Mouse (Mus musculus) WW6 (cell line): ENCODE measurements around the gene Chrnd.

ENCODE experiments used
- DNase-seq: peaks from one replicate; pipeline ENCODE4 v3.0.0-alpha.2; 2013; ENCODE audit warnings: low read depth, low spot score

Gene Chrnd

DNA sequence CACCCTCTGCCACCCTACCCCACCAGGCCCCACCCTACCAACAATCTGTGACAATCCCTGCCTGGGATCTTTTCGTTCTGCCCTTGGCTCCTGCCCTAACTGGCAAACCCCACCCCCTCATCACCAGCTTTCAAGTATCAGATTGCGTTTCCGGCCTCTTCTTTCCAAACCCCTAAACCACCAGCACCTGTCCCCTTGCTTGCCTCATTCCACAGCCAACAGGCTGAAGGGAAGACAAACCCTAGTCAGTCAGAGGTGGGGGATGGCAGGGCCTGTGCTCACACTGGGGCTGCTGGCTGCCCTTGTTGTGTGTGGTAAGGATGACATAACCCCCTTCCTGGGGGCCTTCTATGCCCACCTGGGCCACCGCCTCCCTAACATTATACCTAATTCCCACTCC lies at the start of gene Chrnd:
Gene Chrnd (plus strand): TSS at position 179 of the 400 bp plus-strand sequence.
- DNase-seq = no peak

GRCm38 (mm10) chr1:87141550-87141949 lies 48.9 kb upstream of the Chrnd start:
- DNase-seq = no peak

GRCm38 (mm10) chr1:87142456-87142855 lies 48.0 kb upstream of the Chrnd start:
- no peak for DNase-seq

DNA sequence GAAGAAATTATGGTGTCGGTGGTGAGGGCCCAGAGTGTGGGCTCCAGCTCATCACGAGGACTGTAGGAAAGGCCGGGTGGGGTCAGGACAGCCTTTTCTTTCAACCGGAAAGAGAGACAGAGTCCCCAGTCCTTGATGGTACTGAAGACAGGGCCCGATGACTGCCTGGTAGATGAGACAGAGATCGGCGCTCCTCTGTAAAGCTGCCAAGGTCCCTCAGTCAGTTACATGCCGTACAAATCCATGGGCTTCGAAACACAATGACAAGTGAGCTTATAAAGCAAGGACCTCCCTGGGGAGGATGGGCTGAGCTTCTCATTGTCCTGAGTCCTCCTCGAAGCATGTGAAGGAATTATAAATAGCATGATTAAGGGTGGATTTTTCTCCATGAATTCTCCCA lies 47.3 kb upstream of the Chrnd start:
- DNase-seq = no peak

DNA sequence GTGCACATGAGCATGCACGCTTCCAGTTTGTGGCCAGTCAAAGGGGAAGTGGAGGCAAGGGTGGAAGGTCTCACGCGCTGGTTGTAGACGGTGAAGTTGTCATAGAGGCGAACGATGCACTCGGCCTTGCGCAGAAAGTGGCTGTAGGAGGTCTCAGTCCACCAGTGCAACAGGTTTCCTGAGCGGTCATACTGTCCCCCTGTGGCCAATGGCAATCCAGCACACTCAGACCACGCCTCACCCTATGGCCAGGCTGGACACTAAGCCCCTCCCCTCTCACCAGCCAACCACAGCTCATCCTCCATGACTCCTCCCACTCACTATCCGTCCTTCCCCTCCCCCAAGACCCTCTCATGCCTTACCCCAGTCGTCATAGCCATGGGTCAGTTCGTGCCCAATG lies 41.0 kb upstream of the Chrnd start:
- no peak for DNase-seq

- no peak for DNase-seq
These were observed 39.1 kb upstream of the Chrnd start for GRCm38 (mm10) chr1:87151286-87151685.

- peak; percentile 36 for DNase-seq
These were observed 36.5 kb upstream of the Chrnd start for GRCm38 (mm10) chr1:87153776-87154500.

- peak; percentile 26 for DNase-seq
These were observed 35.8 kb upstream of the Chrnd start for GRCm38 (mm10) chr1:87154501-87155120.

GRCm38 (mm10) chr1:87155531-87156198 lies 34.7 kb upstream of the Chrnd start:
- peak; percentile 14 for DNase-seq

GRCm38 (mm10) chr1:87156199-87156587 lies 34.2 kb upstream of the Chrnd start, which contains the start of gene Ecel1:
Gene Ecel1 (minus strand): TSS chr1:87156521.
- peak; percentile 16 for DNase-seq

DNA sequence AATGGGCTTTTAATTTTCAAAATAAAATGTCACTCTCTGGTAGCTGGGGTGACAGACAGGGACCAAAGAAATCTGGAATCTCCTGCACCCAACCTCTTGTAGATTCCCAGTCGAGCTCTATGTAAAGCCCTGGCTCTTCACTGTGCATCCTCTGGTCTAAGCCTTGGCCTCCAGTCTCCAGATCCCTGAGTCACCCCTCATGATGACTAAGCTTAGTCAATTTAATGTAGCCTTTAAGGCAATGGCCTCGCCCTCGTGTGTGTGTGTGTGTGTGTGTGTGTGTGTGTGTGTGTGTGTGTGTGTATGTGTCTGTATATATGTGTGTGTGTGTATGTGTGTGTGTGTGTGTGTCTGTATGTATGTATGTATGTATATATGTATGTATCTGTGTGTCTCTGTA lies 31.0 kb upstream of the Chrnd start:
- DNase-seq = no peak

DNA sequence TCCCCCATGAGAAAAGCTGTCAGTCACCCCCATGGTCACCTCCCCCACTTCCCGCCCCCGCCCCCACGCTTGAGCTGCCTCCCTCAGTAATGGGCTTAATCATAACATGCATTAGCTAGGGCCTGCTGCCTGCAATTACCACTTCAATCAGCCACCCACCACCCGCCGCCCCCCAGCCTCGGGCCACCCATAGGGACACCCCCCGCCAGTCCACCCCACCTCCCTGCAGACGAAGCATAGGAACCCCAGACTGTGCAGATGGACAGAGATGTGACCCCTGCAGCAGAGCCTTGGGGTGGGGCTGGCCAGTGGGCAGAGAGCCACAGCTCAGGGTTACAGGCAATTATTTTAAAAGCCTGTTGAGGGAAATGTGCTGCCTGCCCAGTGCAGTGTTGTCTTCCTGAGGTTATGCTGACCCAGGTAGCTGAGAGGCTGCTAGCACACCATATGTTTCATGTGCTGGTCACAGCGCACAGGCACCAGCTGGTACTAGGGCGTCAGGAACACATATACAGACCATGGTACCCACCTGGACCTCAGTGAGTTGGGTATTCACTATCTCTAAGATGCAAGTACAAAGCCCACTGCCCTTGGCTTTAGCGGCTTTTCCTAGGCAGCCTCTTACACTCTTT lies 26.1 kb upstream of the Chrnd start:
- no peak for DNase-seq

GRCm38 (mm10) chr1:87164796-87165184 lies 25.6 kb upstream of the Chrnd start:
- DNase-seq = no peak

- DNase-seq = no peak
These were observed 19.9 kb upstream of the Chrnd start for GRCm38 (mm10) chr1:87170458-87170857.

GRCm38 (mm10) chr1:87171312-87171711 lies 19.1 kb upstream of the Chrnd start:
- DNase-seq = no peak

- DNase-seq = no peak
These were observed 18.1 kb upstream of the Chrnd start for GRCm38 (mm10) chr1:87172316-87172715.

DNA sequence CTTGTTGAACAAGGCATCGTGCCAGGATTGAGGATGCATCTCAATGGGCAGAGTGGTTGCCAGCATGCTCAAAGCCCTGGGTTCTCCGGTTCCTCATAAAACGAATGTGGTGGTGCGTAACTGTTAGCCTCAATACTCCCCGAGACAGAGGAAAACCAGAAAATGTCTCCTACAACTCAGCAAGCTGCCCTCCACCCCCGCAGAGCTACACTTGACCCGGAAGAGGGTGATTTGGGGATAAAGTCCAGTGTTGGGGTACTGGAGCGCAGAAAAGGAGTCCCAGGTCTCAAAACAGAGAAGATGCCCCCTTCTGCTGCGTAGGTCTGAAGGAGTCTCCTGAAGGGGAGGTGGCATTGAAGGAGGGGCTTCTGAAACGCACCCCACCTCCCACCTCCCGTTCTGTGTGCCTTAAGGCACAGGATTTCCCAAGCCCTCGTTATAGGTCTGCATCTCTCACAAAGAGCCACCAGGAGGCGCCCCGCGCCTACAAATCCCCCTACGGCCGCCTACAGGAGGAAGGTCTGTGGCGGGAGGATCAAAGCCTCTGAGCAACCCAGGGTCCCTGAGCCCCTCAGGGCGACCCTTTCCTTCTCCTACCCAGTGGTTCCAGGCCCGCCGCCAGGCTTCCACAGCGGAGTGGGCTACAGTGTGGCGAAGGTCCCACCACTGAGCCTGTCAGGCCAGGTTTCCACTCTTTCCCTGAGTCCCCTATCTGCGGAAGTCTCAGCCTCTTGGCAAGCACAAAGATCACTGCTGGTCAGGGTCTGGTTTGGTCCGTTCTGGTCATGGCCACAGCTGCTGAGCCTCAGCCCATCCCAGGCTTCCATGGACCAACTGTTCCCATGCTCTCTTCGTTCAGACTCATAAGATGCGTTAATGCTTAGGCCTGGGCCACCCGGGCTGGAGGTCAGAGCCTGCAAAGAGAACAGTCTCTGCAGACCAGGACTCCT lies 16.1 kb upstream of the Chrnd start:
- no peak for DNase-seq

DNA sequence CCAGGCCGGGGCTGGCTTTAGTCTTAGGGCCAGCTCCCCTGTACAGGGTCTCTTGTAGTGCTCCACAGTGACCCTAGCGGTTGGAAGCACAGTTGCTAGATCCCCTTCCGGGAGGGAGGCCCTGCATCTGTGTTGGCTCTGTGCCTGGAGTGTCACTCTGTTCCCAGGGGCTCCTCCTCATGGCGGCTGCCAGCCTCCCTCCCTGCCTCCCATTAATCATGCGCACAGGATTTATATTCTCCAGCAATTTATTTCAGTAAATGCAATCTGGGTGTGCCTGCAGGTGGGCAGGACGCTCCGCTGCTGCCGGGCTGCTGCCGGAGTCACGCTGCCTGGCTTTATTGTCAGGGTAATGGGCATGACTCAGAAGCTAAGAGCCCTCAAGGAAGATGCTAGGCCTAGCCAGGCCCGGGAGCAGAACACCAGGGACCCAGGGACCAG lies 14.5 kb upstream of the Chrnd start:
- DNase-seq = no peak

- DNase-seq = no peak
These were observed 9.5 kb upstream of the Chrnd start for GRCm38 (mm10) chr1:87180896-87181295.

DNA sequence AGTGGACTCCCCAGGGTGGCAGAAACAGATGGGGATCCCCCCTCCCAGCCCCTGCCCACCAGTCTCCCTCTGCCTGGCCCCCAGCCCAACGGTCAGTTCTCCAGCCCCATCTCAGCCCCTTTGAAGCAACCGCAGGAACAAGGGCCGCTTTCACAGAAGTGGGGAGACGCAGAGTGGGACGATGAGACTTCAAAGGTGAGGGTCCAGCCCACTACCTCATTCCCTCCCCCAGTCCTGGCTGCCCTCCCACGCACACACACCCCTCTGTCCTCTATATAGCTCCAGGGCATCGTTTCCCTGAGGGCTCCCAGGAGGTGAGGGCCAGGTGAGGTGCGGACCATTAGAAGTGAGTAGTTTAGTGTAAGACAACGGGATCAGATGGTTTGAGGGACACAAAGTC lies 7.4 kb upstream of the Chrnd start, which contains the start of gene Prss56:
Gene Prss56 (plus strand): TSS at position 301 of the 400 bp plus-strand sequence.
- no peak for DNase-seq
